Mouse (Mus musculus): Measurements from ENCODE around the gene Col4a1.
A peak's percentile ranks its signal among the peaks of the same experiment; 100 is the strongest.

The Col4a1 gene

GRCm38 (mm10) chr8:11227421-11227820 is 85.2 kb downstream of the Col4a1 start:
- no peaks in the 10 kb centered on the region for H3K36me3 ChIP-seq (ENCODE audit: control insufficient read depth, insufficient read depth, low read length, poor library complexity, severe bottlenecking)
- no peak for DNase-seq (ENCODE audit: low read depth, low spot score)
- no peaks in the 10 kb centered on the region for H3K27me3 ChIP-seq (ENCODE audit: control insufficient read depth, insufficient read depth, low read length, poor library complexity, severe bottlenecking)

- Histone ChIP-seq H3K27me3 (ENCODE audit: control insufficient read depth, insufficient read depth, low read length, poor library complexity, severe bottlenecking) (no peaks in the 10 kb centered on the region), H3K36me3 (ENCODE audit: control insufficient read depth, insufficient read depth, low read length, poor library complexity, severe bottlenecking) (no peaks in the 10 kb centered on the region)
- no peak for DNase-seq (ENCODE audit: low read depth, low spot score)
Measured at GRCm38 (mm10) chr8:11225577-11226434, 86.8 kb downstream of the Col4a1 start.

- Histone ChIP-seq H3K36me3 (ENCODE audit: control insufficient read depth, insufficient read depth, low read length, poor library complexity, severe bottlenecking) (no peaks in the 10 kb centered on the region), H3K27me3 (ENCODE audit: control insufficient read depth, insufficient read depth, low read length, poor library complexity, severe bottlenecking) (no peaks in the 10 kb centered on the region)
- no peak for DNase-seq (ENCODE audit: low read depth, low spot score)
Measured at GRCm38 (mm10) chr8:11224178-11224577, 88.4 kb downstream of the Col4a1 start.

- H3K36me3 ChIP-seq (ENCODE audit: control insufficient read depth, insufficient read depth, low read length, poor library complexity, severe bottlenecking) = no peaks in the 10 kb centered on the region
- H3K27me3 ChIP-seq (ENCODE audit: control insufficient read depth, insufficient read depth, low read length, poor library complexity, severe bottlenecking) = no peaks in the 10 kb centered on the region
- DNase-seq (ENCODE audit: low read depth, low spot score) = no peak
Measured at GRCm38 (mm10) chr8:11221353-11221752, 91.3 kb downstream of the Col4a1 start.

GRCm38 (mm10) chr8:11219282-11219681 is 93.3 kb downstream of the Col4a1 start:
- H3K36me3 ChIP-seq (ENCODE audit: control insufficient read depth, insufficient read depth, low read length, poor library complexity, severe bottlenecking) = no peaks in the 10 kb centered on the region
- H3K27me3 ChIP-seq (ENCODE audit: control insufficient read depth, insufficient read depth, low read length, poor library complexity, severe bottlenecking) = no peaks in the 10 kb centered on the region
- DNase-seq (ENCODE audit: low read depth, low spot score) = no peak

GRCm38 (mm10) chr8:11215231-11215630 is 97.4 kb downstream of the Col4a1 start:
- H3K27me3 ChIP-seq (ENCODE audit: control insufficient read depth, insufficient read depth, low read length, poor library complexity, severe bottlenecking) = no peaks in the 10 kb centered on the region
- H3K36me3 ChIP-seq (ENCODE audit: control insufficient read depth, insufficient read depth, low read length, poor library complexity, severe bottlenecking) = no peaks in the 10 kb centered on the region
- peak; percentile 75 for DNase-seq (ENCODE audit: low read depth, low spot score)

- no peak for DNase-seq (ENCODE audit: low read depth, low spot score)
- Histone ChIP-seq H3K27me3 (ENCODE audit: control insufficient read depth, insufficient read depth, low read length, poor library complexity, severe bottlenecking) (no peaks in the 10 kb centered on the region), H3K36me3 (ENCODE audit: control insufficient read depth, insufficient read depth, low read length, poor library complexity, severe bottlenecking) (no peaks in the 10 kb centered on the region)
Measured at GRCm38 (mm10) chr8:11206509-11206908, 106.1 kb downstream of the Col4a1 start.

GRCm38 (mm10) chr8:11205532-11205931 is 107.1 kb downstream of the Col4a1 start:
- DNase-seq (ENCODE audit: low read depth, low spot score) = no peak
- no peaks in the 10 kb centered on the region for H3K27me3 ChIP-seq (ENCODE audit: control insufficient read depth, insufficient read depth, low read length, poor library complexity, severe bottlenecking)
- H3K36me3 ChIP-seq (ENCODE audit: control insufficient read depth, insufficient read depth, low read length, poor library complexity, severe bottlenecking) = no peaks in the 10 kb centered on the region

GRCm38 (mm10) chr8:11203260-11204110 is 109.1 kb downstream of the Col4a1 start:
- Histone ChIP-seq H3K27me3 (ENCODE audit: control insufficient read depth, insufficient read depth, low read length, poor library complexity, severe bottlenecking) (no peaks in the 10 kb centered on the region), H3K36me3 (ENCODE audit: control insufficient read depth, insufficient read depth, low read length, poor library complexity, severe bottlenecking) (no peaks in the 10 kb centered on the region)
- DNase-seq (ENCODE audit: low read depth, low spot score) = peak; percentile 57

- Histone ChIP-seq H3K27me3 (ENCODE audit: control insufficient read depth, insufficient read depth, low read length, poor library complexity, severe bottlenecking) (no peaks in the 10 kb centered on the region), H3K36me3 (ENCODE audit: control insufficient read depth, insufficient read depth, low read length, poor library complexity, severe bottlenecking) (no peaks in the 10 kb centered on the region)
- DNase-seq (ENCODE audit: low read depth, low spot score) = no peak
Measured at GRCm38 (mm10) chr8:11198650-11199049, 114.0 kb downstream of the Col4a1 start.

GRCm38 (mm10) chr8:11197988-11198387 is 114.6 kb downstream of the Col4a1 start:
- Histone ChIP-seq H3K36me3 (ENCODE audit: control insufficient read depth, insufficient read depth, low read length, poor library complexity, severe bottlenecking) (no peaks in the 10 kb centered on the region), H3K27me3 (ENCODE audit: control insufficient read depth, insufficient read depth, low read length, poor library complexity, severe bottlenecking) (no peaks in the 10 kb centered on the region)
- no peak for DNase-seq (ENCODE audit: low read depth, low spot score)

GRCm38 (mm10) chr8:11197261-11197660 is 115.4 kb downstream of the Col4a1 start:
- DNase-seq (ENCODE audit: low read depth, low spot score) = no peak
- Histone ChIP-seq H3K36me3 (ENCODE audit: control insufficient read depth, insufficient read depth, low read length, poor library complexity, severe bottlenecking) (no peaks in the 10 kb centered on the region), H3K27me3 (ENCODE audit: control insufficient read depth, insufficient read depth, low read length, poor library complexity, severe bottlenecking) (no peaks in the 10 kb centered on the region)

GRCm38 (mm10) chr8:11192719-11193324 is 119.8 kb downstream of the Col4a1 start:
- no peaks in the 10 kb centered on the region for H3K27me3 ChIP-seq (ENCODE audit: control insufficient read depth, insufficient read depth, low read length, poor library complexity, severe bottlenecking)
- DNase-seq (ENCODE audit: low read depth, low spot score) = no peak
- no peaks in the 10 kb centered on the region for H3K36me3 ChIP-seq (ENCODE audit: control insufficient read depth, insufficient read depth, low read length, poor library complexity, severe bottlenecking)

GRCm38 (mm10) chr8:11187581-11188271 is 124.9 kb downstream of the Col4a1 start:
- H3K27me3 ChIP-seq (ENCODE audit: control insufficient read depth, insufficient read depth, low read length, poor library complexity, severe bottlenecking) = no peaks in the 10 kb centered on the region

More at GRCm38 (mm10) chr8:11187581-11188271, 124.9 kb downstream of the Col4a1 start:
- no peaks in the 10 kb centered on the region for H3K36me3 ChIP-seq (ENCODE audit: control insufficient read depth, insufficient read depth, low read length, poor library complexity, severe bottlenecking)
- peak; percentile 88 for DNase-seq (ENCODE audit: low read depth, low spot score)
